Mouse (Mus musculus): ENCODE results near the gene Snap47. TPM values are rescaled to one million over a fixed set of nuclear protein-coding genes. Genes with fewer than 3 reads are reported as not detected.

Gene Snap47
- total and polyA plus RNA-seq, 3 experiments = 95.9 to 102 (median 101) TPM

DNA sequence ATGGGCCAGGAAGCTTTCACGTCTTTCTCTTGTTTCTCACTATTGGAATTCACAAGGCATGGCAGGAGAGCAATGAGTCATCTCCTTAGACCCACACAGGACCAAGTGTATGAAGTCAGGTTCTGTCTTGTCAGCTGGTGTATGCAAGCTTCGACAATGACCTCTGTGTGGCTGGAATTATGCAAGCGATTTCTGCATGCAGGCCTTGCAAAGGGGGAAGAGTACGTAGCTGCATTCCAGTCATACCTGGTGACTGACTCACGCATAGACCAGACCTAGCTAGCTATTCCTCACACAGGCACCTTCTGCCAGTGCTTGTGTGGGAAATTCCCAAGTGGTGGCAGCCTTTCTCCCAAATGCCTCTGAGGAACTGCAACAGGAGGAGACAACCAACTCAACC, 8.0 kb upstream of the Snap47 start:
- in situ Hi-C loops (cut with MboI; ENCODE audit: low pct_ligation_motif_present, low pct_unique_long_range_greater_than_20kb, low sequenced_read_pairs) = no loop called here
- Histone ChIP-seq H3K36me3 (replicated peaks in 1 of 2; ENCODE audit: control insufficient read depth in 1 of 2, insufficient read depth in 1 of 2, low read length in 1 of 2) (peaks cover 57 to 89% of the 10 kb centered on the region in 2 experiments), H3K27ac (ENCODE audit: insufficient read depth, low read depth) (no peak overlapping the region), H3K4me1 (ENCODE audit: control insufficient read depth in 1 of 2, insufficient read depth in 2 of 2) (no peaks in the 10 kb centered on the region), H3K79me2 (replicated peaks; ENCODE audit: control insufficient read depth, extremely low read depth, insufficient read depth, poor library complexity, severe bottlenecking) (no peaks in the 10 kb centered on the region), H3K9me3 (replicated peaks; ENCODE audit: low read length) (peaks cover 23% of the 10 kb centered on the region), H3K27me3 (replicated peaks) (no peaks in the 10 kb centered on the region), H3K4me2 (ENCODE audit: insufficient read depth, low read depth, poor library complexity, severe bottlenecking) (no peak overlapping the region), H3K4me3 (replicated peaks in 1 of 3; ENCODE audit: low read depth in 2 of 3, low read length in 2 of 3, poor library complexity in 1 of 3) (no peak overlapping the region), H3K9ac (ENCODE audit: insufficient read depth, low read depth) (no peak overlapping the region)
- dilution Hi-C loops (cut with MboI; ENCODE audit: extremely low pct_ligation_motif_present, extremely low pct_unique_long_range_greater_than_20kb, low sequenced_read_pairs) = no loop called here
- DNase-seq (ENCODE audit: extremely low read depth) = no peak
- TF ChIP-seq POLR2AphosphoS2 (IDR thresholded peaks at IDR 0.05; ENCODE audit: low read depth, low read length) = 0 out of 2 replicates have a peak, but pooled peaks have one; percentile 42
- TF ChIP-seq PAX5 (IDR thresholded peaks at IDR 0.05; ENCODE audit: low read length) = no peak

DNA sequence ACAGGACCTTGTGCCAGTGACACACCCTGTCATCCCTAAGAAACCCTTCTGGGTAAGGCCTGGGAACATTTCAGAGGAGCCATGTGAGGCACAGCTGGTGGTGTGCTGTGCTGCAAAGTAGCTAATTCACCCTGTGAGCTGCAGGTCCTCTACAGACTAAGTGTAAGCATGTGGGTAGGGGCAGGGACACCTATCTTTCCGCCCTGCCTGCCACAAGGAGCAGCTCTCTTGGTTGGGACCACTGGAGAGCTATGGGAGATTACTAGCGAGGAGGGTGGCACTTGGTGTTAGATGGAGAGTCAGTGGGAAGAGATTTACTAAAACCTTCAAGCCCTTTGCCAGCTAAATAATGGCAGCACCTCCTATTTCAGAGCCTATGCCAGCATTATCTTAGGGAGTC, 5.9 kb upstream of the Snap47 start:
- Histone ChIP-seq H3K79me2 (replicated peaks; ENCODE audit: control insufficient read depth, extremely low read depth, insufficient read depth, poor library complexity, severe bottlenecking) (no peaks in the 10 kb centered on the region), H3K27me3 (replicated peaks) (no peaks in the 10 kb centered on the region), H3K9ac (ENCODE audit: insufficient read depth, low read depth) (no peak overlapping the region), H3K4me3 (replicated peaks in 1 of 3; ENCODE audit: low read depth in 2 of 3, low read length in 2 of 3, poor library complexity in 1 of 3) (no peak overlapping the region), H3K27ac (ENCODE audit: insufficient read depth, low read depth) (no peak overlapping the region), H3K4me1 (ENCODE audit: control insufficient read depth in 1 of 2, insufficient read depth in 2 of 2) (peaks cover 0 to 4% of the 10 kb centered on the region in 2 experiments; a peak in 2 of 4 replicates), H3K36me3 (replicated peaks in 1 of 2; ENCODE audit: control insufficient read depth in 1 of 2, insufficient read depth in 1 of 2, low read length in 1 of 2) (peaks cover 46 to 86% of the 10 kb centered on the region in 2 experiments), H3K4me2 (ENCODE audit: insufficient read depth, low read depth, poor library complexity, severe bottlenecking) (no peak overlapping the region), H3K9me3 (replicated peaks; ENCODE audit: low read length) (peaks cover 2% of the 10 kb centered on the region)
- in situ Hi-C loops (cut with MboI; ENCODE audit: low pct_ligation_motif_present, low pct_unique_long_range_greater_than_20kb, low sequenced_read_pairs) = no loop called here
- no peak for DNase-seq (ENCODE audit: extremely low read depth)
- dilution Hi-C loops (cut with MboI; ENCODE audit: extremely low pct_ligation_motif_present, extremely low pct_unique_long_range_greater_than_20kb, low sequenced_read_pairs) = no loop called here
- no peak for TF ChIP-seq TBP (conservative IDR thresholded peaks at IDR 0.05; ENCODE audit: low read depth, low read length)
- no peak for TF ChIP-seq NELFE (IDR thresholded peaks at IDR 0.05; ENCODE audit: low read depth, low read length)
- TF ChIP-seq SIN3A (IDR thresholded peaks at IDR 0.05; ENCODE audit: low read length) = no peak
- TF ChIP-seq EP300 (IDR thresholded peaks at IDR 0.05; ENCODE audit: low read length) = no peak
- no peak for TF ChIP-seq ZC3H11A (IDR thresholded peaks at IDR 0.05; ENCODE audit: low read depth, low read length)
- no peak for TF ChIP-seq CHD2 (IDR thresholded peaks at IDR 0.05; ENCODE audit: low read length)
- no peak for TF ChIP-seq CTCF (conservative IDR thresholded peaks at IDR 0.05 in 1 of 2, IDR thresholded peaks at IDR 0.05 in 1 of 2; ENCODE audit: low read depth in 2 of 2, low read length in 2 of 2)
- TF ChIP-seq MEF2A (IDR thresholded peaks at IDR 0.05; ENCODE audit: borderline replicate concordance, low read depth, low read length) = no peak
- TF ChIP-seq E2F4 (IDR thresholded peaks at IDR 0.05; ENCODE audit: insufficient replicate concordance, low read depth, low read length) = no peak
- TF ChIP-seq ETS1 (conservative IDR thresholded peaks at IDR 0.05; ENCODE audit: low read depth, low read length) = no peak
- no peak for TF ChIP-seq ZKSCAN1 (IDR thresholded peaks at IDR 0.05; ENCODE audit: borderline replicate concordance, low read depth, low read length)
- TF ChIP-seq HCFC1 (IDR thresholded peaks at IDR 0.05; ENCODE audit: low read depth, low read length) = no peak
- TF ChIP-seq TCF12 (IDR thresholded peaks at IDR 0.05; ENCODE audit: low read depth, low read length) = no peak
- TF ChIP-seq BHLHE40 (IDR thresholded peaks at IDR 0.05; ENCODE audit: low read depth, low read length) = no peak
- no peak for TF ChIP-seq MAX (IDR thresholded peaks at IDR 0.05; ENCODE audit: low read length)
- no peak for TF ChIP-seq CHD1 (IDR thresholded peaks at IDR 0.05; ENCODE audit: low read depth, low read length)
- no peak for TF ChIP-seq RAD21 (IDR thresholded peaks at IDR 0.05; ENCODE audit: low read depth, low read length)
- no peak for TF ChIP-seq USF1 (IDR thresholded peaks at IDR 0.05; ENCODE audit: low read depth, low read length)
- no peak for TF ChIP-seq SMC3 (IDR thresholded peaks at IDR 0.05; ENCODE audit: low read depth, low read length)

Measured in CH12.LX (cell line).